Mouse (Mus musculus): Measurements from ENCODE around the gene Ank3.

- no peak for TF ChIP-seq CTCF (IDR thresholded peaks at IDR 0.05; ENCODE audit: low read depth)
- TF ChIP-seq EP300 (IDR thresholded peaks at IDR 0.05; ENCODE audit: low read depth), result no peak
Observed at GRCm38 (mm10) chr10:69690961-69691451, 292.4 kb downstream of the Ank3 start.
